ENCODE assay signal across 9 mouse cellular contexts in genomic region chr5:72808456-72809111, GRCm38 (mm10). TPM values are rescaled to one million over a fixed set of nuclear protein-coding genes. Genes with fewer than 3 reads are reported as not detected.
DNase-seq lines count a peak whose midpoint lies in the region; ATAC-seq and TF ChIP-seq lines count a peak whose summit lies in the region.
"Had no signal": no experiment of that assay in that cellular context is flagged by ENCODE, and none has a peak within 500 bp of the region (broad histone marks: within the 10 kb centered on the region; RNA-seq: fewer than 3 reads in every experiment).

No protein-coding gene starts in this region.

- H3K27me3 ChIP-seq in forebrain, postnatal 0 days (ENCODE audit: insufficient read depth, low read length): no peaks in the 10 kb centered on the region
- no peaks in the 10 kb centered on the region for H3K27me3 ChIP-seq in midbrain, embryonic 13.5 days

- no peak overlapping the region for H3K9ac ChIP-seq in forebrain, postnatal 0 days
- H3K9ac ChIP-seq in midbrain, embryonic 13.5 days (replicated peaks): no peak overlapping the region

- intact Hi-C loops in left cerebral cortex, adult 2 months (cut with DNase I): no loop called here

- no peak overlapping the region for H3K27ac ChIP-seq in left cerebral cortex, adult 2 months
- no peak overlapping the region for H3K27ac ChIP-seq in forebrain, postnatal 0 days (ENCODE audit: low read depth, low read length)
- no peak overlapping the region for H3K27ac ChIP-seq in midbrain, embryonic 13.5 days

- H3K4me1 ChIP-seq in forebrain, postnatal 0 days (ENCODE audit: insufficient read depth): no peaks in the 10 kb centered on the region
- H3K4me1 ChIP-seq in midbrain, embryonic 13.5 days (replicated peaks): peaks cover 12% of the 10 kb centered on the region

- 0 out of 2 replicates have a peak overlapping the region, but pooled peaks have one; percentile 11 for H3K4me3 ChIP-seq in left cerebral cortex, adult 2 months
- no peak overlapping the region for H3K4me3 ChIP-seq in forebrain, postnatal 0 days (ENCODE audit: low read depth, low read length)
- no peak overlapping the region for H3K4me3 ChIP-seq in midbrain, embryonic 13.5 days (replicated peaks)

- TF ChIP-seq CTCF in left cerebral cortex, adult 2 months (IDR thresholded peaks at IDR 0.05): no peak
- TF ChIP-seq CTCF in forebrain, postnatal 0 days (IDR thresholded peaks at IDR 0.05; ENCODE audit: low read depth): no peak

- no peaks in the 10 kb centered on the region for H3K9me3 ChIP-seq in forebrain, postnatal 0 days (ENCODE audit: low read length)
- no peaks in the 10 kb centered on the region for H3K9me3 ChIP-seq in midbrain, embryonic 13.5 days

- no peaks in the 10 kb centered on the region for H3K36me3 ChIP-seq in forebrain, postnatal 0 days (ENCODE audit: insufficient read depth)
- no peaks in the 10 kb centered on the region for H3K36me3 ChIP-seq in midbrain, embryonic 13.5 days

- peak; percentile 48 for DNase-seq in embryo, embryonic 11 days
- DNase-seq in embryo, embryonic 9.5 days (ENCODE audit: extremely low spot score): no peak
- peak in 1 of 2 experiments; percentile 24 for DNase-seq in left cerebral cortex, adult 2 months (ENCODE audit: extremely low spot score in 1 of 2, low spot score in 2 of 2)
- DNase-seq in left cerebral cortex, adult 11 months (ENCODE audit: low spot score): no peak
- DNase-seq in forebrain, postnatal 0 days: peak; percentile 35
- DNase-seq in embryo, embryonic 10.5 days (ENCODE audit: low spot score): no peak
- no peak for DNase-seq in spleen, adult 12 weeks (ENCODE audit: low spot score)

- ATAC-seq in forebrain, postnatal 0 days: peak; percentile 52
- 0 out of 2 replicates have a peak, but pooled peaks have one; percentile 28 for ATAC-seq in midbrain, embryonic 13.5 days

- H3K4me2 ChIP-seq in forebrain, postnatal 0 days (ENCODE audit: low read depth): 0 out of 2 replicates have a peak overlapping the region, but pooled peaks have one; percentile 2
- H3K4me2 ChIP-seq in midbrain, embryonic 13.5 days (replicated peaks): no peak overlapping the region

- 46% methylated on average over 14 of the region's 14 CpGs for WGBS in forebrain, postnatal 0 days
- 55% methylated on average over 14 of the region's 14 CpGs for WGBS in midbrain, embryonic 13.5 days

RNA-seq across cellular contexts. Expression of gene Txk, which starts 56.0 kb away (rescaled TPM):
- total RNA-seq in left cerebral cortex, adult 2 months (2021): under 1 TPM; 0.26 to 0.66 TPM
- not detected in 2 replicates for total RNA-seq in forebrain, postnatal 0 days (2014; rRNA removed)
- polyA plus RNA-seq in forebrain, postnatal 0 days (2015; fragmentation: Nextera tagmentation; extraction: Ambion mirVana): 0.06 and 0.13 TPM in 2 replicates
- polyA plus RNA-seq in midbrain, embryonic 13.5 days (2015; fragmentation: Nextera tagmentation; extraction: Ambion mirVana): 0.07 TPM in 1 of 2 replicates, not detected in the other
- total RNA-seq: layer of hippocampus, postnatal 14 days had no signal

RNA-seq across cellular contexts. Expression of gene Tec, which starts 59.7 kb away (rescaled TPM):
- 1 to 10 TPM; 3.4 to 3.8 TPM for total RNA-seq in left cerebral cortex, adult 2 months (2021)
- 4.0 and 6.9 TPM in 2 replicates for total RNA-seq in forebrain, postnatal 0 days (2014; rRNA removed)
- 2.1 and 2.5 TPM in 2 replicates for polyA plus RNA-seq in forebrain, postnatal 0 days (2015; fragmentation: Nextera tagmentation; extraction: Ambion mirVana)
- 4.0 and 5.1 TPM in 2 replicates for polyA plus RNA-seq in midbrain, embryonic 13.5 days (2015; fragmentation: Nextera tagmentation; extraction: Ambion mirVana)

Comparison
In these comparisons a context has a peak if more than half of its experiments do, and no peak if none do; other contexts are left out.
1. DNase-seq: peak in embryo, embryonic 11 days (single experiment) and forebrain, postnatal 0 days (single experiment); none in embryo, embryonic 9.5 days (single experiment), left cerebral cortex, adult 11 months (single experiment), embryo, embryonic 10.5 days (single experiment) and spleen, adult 12 weeks (single experiment).